Mouse (Mus musculus) layer of hippocampus, postnatal 10 days (tissue): ENCODE data around the gene Als2cl. TPM values are rescaled to one million over a fixed set of nuclear protein-coding genes. Genes with fewer than 3 reads are reported as not detected.
A peak's percentile ranks its signal among the peaks of the same experiment; 100 is the strongest.

Experiments
- DNase-seq, 2 experiments: peaks; one replicate each; pipeline ENCODE4 v3.0.0; 2021; ENCODE audit warnings: low spot score in 2 of 2
- total RNA-seq, 2 experiments: library from RNA; stranded (reverse); gene quantifications; 2 replicates each; pipeline ENCODE4 v1.2.3; 2021

Als2cl gene
- total RNA-seq, 2 experiments from 2014 or later: 11.6 to 15.4 TPM

DNA sequence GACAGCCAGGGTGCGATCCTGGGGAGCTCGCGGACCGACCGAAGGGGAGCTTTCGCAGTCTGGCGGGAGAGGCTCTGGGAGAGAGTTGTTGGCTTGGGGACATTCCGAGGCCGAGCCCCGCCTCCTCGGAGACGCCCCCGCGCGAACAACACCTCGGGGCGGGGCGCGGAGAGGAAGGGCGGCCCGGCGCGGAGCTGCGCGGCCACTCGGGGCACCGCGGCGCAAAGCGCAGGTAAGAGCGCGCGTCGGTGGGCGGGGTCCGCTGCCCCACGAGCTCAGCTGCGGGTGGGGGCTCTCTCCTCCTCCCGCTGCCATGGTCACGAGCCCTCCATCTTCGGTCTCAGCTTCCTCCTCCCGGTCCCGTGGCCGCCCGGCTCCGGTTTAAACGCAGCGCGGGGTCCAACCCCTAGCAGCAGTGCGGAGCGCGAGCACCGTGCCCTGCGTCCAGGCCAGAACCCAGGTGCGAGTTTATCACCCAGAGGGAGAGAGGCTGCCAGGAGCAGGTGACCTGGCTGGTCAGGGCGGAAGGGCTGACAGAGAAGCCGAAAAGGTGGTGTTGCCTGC lies 410 bp downstream of the Als2cl start, which contains the start of gene Tmie:
Gene Tmie (minus strand): TSS at position 116 of the 564 bp plus-strand sequence.
- peak; percentile 48 to 63 for DNase-seq

DNA sequence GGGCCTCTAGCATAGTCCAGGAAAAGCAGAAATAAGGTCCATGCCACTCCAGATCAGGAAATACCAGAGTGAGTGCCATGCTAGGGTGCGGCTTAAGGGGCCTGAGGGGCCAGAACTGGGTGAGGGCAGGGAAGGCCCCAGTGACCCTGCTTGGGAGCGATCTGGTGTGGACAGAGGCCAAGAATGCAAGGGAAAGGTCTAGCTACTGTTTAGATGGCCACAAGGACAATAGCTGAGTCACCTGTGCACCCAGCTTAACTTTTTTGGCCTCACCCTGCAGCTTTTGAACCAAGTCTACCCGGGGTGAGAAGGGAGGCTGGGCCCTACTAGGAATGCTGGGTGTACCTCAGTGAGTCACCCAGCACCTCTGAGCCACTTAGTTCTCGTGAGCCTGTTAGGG lies 1.1 kb downstream of the Als2cl start:
- DNase-seq: no peak

DNA sequence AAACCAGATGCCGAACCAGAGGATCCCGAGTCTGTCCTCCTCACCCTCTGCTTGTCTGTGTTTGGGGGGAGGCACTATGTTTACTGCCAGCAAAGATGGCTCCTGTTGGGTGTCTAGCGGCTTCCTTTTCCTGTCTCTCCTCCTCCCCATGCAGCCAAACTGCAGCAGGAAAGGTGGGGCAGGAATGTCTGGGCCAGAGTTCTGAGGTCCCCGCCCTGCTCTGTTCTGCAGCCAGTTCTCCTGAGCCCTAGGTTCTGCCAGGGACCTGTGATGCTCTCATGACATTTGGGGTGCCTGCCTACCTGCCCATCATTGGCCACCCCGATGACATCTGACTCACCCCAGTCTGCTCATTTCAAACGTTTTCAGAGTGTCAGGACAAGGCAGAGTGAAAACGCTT lies 2.3 kb downstream of the Als2cl start:
- DNase-seq: no peak

DNA sequence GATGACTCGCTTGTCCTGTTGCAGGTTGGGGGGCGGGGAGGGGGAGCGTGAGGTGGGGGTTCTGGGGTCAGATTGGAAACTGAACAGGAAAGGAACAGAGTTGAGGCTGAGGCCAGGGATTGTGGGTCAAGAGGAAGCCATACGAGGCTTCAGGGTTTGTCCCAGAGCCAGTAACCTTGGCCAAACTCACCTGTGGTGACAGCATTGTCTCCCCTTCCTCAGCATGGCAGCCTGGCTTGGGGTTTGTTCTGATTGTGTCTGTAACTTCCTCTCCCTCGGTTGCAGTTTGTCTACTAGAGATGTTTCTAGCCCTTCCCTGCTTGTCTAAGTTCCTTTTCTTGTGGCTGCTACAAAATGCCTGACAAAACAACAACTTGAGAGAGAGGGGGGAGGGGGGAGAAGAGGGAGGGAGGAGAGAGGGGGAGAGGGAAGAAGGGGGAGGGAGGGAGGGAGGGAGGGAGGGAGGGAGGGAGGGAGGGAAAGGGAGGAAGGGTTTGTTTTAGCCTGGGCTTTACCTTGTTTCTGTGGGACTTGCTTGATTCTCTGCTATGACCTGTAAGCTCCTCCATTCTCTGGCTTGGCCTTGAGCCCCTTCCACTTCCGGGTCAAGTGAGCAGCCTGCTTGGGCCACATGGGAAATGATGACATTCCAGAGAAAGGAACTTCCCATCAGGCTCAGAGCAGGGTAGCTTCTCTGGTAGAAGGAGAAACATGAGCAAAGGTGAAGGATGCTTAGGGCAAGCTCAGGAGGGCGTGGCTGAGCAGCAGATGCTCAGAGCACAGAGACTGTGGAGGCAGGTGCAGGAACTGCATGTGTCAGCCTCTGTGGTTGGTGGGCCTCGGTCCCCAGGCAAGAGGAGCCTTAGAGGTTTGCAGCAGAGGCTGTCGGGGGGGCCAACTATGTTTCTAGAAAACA lies 8.0 kb downstream of the Als2cl start:
- DNase-seq: no peak

DNA sequence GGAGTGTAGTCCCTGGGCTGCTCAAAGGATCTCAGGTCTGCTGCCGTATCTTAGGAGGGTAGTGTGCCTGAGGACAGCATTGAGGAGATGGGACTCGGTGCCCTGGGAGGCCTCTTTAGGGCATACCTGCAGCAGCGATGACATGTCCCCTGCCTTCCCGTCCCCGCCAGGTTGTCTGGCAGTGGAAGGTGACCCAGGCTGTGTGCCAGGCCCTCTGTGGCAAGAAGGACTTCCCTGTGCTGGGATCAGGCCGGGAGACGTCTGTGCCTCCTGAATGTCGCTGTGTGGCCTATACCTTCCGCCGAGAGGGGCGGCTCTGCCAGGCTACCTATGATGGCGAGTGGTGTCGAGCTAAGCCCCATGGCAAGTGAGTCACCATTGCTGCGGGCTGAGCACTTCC lies 9.3 kb downstream of the Als2cl start:
- DNase-seq: no peak

DNA sequence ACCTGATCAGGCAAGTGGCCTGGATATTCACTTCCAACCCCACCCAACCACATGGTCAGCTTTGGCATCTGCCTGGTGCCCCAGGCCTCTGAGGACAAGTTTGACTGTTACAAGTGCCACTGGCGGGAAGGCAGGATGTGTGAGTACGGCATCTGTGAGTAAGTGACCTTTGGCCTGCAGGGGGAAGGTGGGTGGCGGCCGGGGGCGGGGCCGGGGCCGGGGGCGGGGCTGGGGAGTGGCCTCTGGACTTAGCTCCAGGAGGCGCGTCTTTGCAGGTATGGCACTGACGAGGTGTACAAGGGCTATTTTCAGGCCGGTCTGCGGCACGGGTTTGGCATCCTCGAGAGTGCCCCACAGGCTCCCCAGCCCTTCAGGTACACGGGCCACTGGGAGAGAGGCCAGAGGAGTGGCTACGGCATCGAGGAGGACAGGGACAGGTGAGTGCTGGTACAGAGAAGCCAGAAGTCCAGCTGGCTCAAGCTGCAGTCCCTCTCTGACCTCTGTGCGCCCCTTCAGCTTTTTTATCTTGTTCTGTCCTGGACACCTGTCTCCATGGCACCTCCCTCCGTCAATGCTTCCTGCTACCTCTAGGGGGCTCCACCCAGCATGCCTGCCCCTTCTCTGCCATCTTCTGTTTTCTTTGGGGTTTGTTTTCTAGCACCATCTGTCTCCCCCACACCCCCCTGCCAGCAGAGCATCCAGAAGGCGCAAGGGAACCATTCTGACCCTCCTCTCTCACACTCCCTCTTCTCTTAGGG lies 10.5 kb downstream of the Als2cl start:
- DNase-seq: no peak

DNA sequence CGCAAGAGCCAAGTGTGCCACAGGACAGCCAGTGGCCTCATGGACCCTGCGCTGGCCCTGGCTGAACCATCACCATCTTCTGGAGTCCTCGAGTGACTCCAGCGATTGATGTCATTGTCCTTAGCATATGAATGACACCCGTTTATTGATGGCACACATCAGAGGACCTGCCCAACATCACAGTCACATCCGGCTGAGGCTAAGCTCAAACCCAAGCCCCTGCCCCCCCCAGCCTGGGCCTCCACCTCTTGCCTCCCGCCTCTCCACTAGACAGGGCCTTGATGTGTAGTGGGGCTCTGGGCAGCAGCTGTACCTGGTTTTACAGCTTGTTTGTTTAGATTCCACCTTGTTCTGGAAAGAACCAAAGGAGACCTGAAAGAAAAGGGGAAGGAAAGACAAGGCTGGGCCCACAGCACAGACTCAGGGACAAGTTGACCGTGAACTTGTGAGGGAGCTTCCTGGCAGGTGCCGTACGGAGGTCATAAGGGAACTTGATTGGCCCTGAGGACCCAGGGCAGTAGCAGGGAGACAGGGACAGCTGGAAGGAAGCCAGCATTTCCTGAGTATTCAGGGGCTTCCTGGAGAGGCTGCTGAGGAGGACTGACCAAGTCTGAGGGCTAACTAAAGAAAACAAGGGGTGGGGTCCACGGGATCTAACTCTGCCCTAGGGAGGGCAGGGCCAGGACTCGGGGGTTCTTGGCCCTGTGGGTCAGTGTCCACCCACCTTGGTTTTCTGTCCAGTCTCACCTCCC lies 11.6 kb downstream of the Als2cl start:
- DNase-seq: no peak

DNA sequence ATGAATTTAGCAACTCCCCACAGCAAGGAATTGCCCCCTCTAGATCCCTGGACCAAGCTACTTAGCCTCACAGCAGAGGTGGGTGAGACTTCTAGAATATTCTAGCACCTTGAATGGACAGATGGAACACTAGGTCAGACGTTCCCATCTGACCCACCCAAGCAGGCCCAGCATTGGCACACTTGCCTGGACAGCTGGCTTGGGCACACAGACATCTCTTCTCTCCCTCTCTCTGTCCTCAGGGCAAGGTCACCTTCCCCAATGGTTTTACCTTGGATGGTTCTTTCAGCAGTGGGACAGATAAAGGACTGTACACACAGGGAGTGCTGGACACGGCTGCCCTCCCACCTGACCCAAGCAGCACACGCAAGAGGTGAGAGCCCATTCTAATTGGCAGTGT lies 12.9 kb downstream of the Als2cl start:
- no peak for DNase-seq

DNA sequence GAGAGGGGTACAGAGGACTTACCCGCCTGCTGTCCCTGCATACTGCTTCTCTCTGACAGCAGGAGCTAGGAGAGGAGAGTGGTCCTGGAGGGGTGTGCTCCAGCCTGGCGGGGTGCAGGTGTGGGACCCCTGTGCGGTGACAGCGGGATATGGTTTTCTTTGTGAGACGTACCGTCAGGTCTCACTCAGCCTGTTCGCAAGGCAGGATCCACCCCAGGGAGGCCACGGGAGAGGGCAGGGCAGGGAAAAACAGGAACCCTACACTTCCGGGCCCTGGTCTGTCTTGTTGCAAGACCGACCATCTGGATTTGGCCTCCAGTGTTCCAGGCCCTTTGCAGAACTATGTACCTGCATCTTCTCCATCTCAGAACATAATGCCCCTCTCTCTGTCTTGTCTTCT lies 13.8 kb downstream of the Als2cl start:
- no peak for DNase-seq

DNA sequence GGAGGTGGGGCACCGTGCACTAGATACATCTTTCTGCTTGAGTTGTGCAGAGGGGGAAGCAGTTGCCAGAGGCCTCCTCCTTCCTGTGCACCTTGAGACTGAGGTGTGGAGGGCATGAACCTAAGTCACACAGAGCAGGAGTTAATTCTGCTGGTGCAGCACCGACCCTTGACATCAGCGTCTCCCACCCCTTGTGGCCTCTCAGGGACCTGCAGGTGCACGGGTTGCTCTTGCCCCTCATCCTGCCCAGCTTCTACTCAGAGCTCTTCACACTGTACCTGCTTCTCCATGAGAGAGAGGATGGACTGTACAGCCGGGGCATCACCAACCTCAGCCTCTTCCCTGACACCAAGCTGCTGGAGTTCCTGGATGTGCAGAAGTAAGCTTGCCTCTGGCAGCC lies 15.8 kb downstream of the Als2cl start:
- no peak for DNase-seq

DNA sequence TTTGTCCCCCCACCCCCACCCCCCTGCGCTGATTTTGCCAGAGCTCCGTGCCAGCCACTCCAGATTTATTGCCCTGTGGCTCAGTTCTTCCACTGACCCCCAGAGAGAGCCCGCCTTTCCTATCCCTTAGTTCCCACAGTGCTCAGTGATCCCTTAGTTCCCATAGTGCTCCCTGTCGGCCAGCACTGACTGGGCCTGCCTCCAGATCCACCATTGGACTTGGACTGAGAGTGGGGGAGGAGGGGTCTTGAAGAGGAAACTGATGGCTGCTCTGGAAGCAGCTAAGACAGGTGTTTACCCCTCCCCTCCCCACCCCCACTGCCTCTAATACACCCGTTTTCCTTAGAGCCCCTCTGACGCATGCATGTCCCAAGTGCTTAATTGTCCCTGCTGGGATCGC lies 16.3 kb downstream of the Als2cl start:
- DNase-seq: no peak

DNA sequence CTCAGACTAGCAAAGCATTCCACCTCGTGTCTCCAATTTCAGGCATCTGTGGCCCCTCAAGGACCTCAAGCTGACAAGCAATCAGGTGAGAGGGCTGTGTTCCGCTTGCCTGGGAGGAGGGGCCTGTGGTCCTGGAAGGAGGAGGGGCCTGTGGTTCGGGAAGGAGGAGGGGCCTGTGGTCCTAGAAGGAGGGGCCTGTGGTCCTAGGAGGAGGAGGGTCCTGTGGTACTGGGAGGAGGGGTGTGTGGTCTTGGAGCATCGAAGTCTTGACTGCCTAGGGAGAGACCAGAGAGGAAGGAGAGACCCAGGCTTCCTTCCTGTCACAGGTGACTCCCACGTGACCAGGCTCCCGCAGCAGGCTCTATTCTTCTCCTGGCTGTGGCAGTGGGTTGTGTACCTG lies 16.9 kb downstream of the Als2cl start:
- DNase-seq: no peak

DNA sequence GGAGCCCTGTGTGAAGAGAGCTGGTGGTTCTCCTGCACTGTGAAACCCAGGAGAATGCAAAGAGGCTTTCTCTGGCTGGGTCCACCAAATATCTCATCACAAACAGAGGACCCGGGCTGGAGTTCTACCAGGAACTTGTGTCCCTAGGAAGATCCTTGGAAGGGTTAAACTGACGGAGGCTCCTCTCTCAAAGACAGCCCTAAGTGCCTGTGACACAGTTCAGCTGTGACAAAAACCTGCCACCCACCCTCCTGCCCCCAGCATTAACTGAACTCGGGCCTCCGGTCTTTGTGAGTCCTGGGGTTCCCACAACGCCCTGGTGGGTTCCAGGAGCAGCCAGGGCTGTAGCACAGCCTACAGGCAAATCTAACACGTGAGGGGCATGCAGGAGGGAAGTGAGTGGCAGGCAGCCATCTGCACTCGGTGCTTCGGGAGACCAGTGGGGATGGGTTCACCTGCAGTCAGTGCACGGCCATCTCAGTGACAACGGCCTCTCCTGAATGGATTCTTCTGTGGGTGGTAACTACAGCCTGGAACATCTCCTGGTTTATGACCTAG lies 19.9 kb downstream of the Als2cl start:
- no peak for DNase-seq

DNA sequence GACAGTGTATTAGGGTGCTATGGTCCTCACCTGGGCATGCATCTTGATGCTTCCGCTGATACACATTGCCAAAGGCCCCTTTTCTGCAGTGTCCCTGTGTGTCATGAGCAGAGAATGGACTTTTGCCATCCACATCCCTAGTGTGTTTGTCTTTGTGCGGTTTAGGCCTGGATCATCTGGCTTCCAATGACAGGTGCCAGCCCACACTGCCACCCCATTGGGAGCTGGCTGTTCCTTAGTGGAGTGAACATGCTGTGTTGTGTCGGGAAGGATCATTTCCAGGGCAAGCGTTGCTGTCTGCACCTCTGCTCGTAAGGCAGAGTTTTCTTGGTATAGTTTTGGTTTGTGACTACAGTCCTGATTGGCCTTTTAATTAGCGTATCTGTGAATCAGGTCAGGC lies 21.5 kb downstream of the Als2cl start:
- no peak for DNase-seq

DNA sequence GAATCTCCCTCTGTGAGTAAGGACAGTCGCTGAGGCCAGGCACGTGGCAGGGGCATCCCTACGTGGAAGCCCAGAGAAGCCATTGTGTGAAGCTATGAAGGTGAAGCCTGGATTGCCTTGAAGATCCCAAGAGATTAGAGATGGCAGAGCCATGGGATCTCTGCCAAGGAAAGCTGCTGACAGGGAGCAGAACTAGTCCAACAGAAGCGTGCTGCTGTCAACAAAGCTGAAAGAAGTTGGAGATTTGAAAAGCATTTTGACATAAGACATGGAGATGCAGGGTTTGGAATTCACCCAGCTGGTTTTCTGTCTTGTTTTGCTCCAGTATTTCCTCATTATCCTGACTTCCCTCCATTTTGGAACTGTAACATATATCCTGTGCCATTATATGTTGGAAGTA lies 22.6 kb downstream of the Als2cl start:
- no peak for DNase-seq

DNA sequence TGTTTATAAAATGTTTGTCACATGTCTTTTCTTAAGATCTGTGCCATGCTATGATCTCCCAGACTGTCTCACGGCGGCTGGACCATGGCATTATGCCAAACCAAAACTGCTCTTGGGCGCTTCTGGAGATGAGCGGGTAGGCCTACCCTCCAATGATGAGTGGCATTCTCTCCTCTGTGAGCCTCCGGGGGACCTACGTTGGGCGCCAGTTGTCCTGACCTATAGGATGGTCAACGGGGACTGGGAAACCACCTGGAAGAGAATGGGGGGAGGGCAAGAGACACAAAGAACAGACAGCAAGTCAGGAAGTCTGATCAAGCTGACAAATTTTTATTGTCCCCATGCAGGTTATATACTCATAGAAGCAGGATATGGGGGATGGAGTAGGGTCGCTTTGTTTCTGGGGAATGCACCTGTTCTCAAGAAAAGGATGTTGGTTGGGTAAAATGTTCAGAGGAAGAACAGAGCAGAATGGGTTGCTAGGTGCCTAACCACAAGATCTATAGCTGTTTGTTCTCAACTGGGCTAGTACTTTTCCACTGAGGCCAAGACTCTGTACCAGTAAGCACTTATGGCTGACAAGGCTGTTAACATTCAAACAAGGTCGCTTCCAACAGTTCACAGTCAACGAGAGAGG lies 27.6 kb downstream of the Als2cl start:
- no peak for DNase-seq

DNA sequence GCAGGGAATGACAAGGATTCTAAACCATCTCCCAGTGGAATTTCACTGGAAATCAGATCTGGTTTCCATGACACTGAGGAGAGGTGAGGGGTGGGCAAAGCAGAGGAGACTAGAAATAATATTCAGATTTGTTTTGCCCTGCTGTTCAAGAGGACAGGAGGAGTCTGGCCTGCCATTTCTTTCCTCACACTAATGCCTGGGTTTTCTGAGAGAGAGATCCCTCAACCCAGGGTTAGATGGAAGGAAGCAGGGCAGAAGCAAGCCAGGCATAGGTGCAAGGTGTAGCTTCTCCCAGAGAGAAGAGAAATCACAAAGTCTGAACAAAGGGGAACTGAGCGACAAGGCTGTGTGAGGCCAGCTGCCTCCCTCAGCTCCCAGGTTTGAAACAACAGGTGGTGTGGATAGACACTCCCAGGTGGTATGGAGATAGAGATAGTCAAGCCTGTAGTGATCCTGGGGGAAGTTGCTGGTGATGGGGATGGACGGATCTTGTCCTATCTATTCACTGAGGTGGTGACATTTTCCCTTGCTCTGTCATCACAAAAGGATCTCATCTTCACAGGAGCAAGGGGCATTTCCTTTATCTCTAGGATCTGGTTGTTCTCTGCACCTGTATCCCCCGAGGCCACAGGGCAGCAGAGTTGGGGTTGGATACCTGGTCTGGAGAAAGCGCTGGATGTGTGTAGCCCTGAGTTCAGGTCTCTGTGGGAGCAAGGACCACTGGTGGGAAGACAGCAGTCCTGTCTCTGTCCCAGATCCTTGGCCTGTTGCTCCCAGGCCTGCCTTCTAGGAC lies 28.4 kb downstream of the Als2cl start:
- no peak for DNase-seq

DNA sequence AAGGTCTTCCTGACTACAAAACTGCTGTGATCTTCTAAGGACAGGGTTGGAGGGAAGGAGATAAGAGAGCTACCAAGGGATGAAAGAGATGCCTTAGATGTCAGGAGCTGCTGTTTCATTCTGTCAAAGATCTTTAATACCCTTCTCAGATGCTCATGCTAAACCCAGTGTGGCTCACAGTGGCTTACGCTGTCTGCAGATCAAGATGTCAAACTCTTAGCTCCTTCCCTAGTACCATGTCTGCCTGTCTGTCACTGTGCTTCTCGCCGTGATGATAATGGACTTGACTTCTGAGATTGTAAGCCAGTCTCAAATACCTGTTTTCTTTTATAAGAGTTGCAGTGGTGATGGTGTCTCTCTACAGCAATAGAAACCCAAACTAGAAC lies 29.0 kb downstream of the Als2cl start:
- no peak for DNase-seq

DNA sequence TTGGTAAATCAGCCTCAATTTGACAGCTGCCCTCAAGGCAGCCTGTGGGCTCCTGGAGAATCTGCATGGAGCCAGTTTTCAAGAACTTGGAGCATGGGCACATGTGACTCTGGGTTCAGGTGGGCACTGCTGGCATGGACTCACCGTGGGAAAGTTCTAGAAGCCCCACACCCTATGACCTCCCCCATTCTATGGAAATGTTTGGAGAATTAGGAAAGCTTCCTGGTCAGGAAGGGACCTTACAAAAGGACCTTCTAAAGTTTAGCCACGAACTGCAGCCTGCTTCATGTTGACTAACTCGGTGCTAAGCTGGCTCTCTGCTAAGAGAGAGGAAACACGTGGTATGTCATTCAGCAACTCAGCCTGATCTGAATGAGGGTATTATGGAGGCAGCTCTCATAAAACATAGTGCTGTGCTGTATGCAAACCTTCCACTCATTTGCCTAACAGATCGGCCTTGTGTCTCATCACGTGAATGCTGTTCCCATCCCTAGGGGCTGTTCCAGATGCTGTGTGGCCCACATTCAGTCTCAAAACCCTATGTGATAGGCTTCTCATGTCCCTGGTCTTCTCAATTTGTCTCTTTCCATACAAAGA lies 29.8 kb downstream of the Als2cl start:
- DNase-seq: no peak
